Mouse (Mus musculus) neutrophil, adult 83 days (primary cell): ENCODE measurements around the gene Atxn2. TPM values are rescaled to one million over a fixed set of nuclear protein-coding genes. Genes with fewer than 3 reads are reported as not detected.

Experiments used
- total RNA-seq, 2 experiments: library from RNA; stranded (reverse); gene quantifications; one replicate each; pipeline ENCODE4 v1.2.4; 2023

Atxn2 gene
- 10 to 100 TPM; 52.4 to 63.9 TPM for total RNA-seq

GRCm38 (mm10) chr5:121711174-121711927 is at the start of gene Atxn2:
Gene Atxn2 (plus strand): TSS chr5:121711337.

GRCm38 (mm10) chr5:121837441-121838340 is 126.6 kb downstream of the Atxn2 start, which contains the start of gene Sh2b3:
Gene Sh2b3 (minus strand): TSS chr5:121837646.

GRCm38 (mm10) chr5:121848743-121849142 is 137.6 kb downstream of the Atxn2 start, which contains the start of gene Pheta1:
Gene Pheta1 (plus strand): TSS chr5:121848984.

Other genes with a start within 250 kb of the Atxn2 start
- gene Adam1b, start 207.9 kb upstream of the Atxn2 start, total RNA-seq: not detected
- gene Adam1a, start 165.9 kb upstream of the Atxn2 start, total RNA-seq: 1 to 10 TPM; 3.3 to 4.0 TPM
- not detected for gene Gm42878, start 165.9 kb upstream of the Atxn2 start, total RNA-seq
- gene Mapkapk5, start 165.4 kb upstream of the Atxn2 start, total RNA-seq: 10 to 100 TPM; 56.8 to 62.6 TPM
- gene Aldh2, start 117.5 kb upstream of the Atxn2 start, total RNA-seq: 100 to 1,000 TPM; 890 to 908 TPM
- gene Acad12, start 92.4 kb upstream of the Atxn2 start, total RNA-seq: 1 to 10 TPM; 4.4 to 4.8 TPM
- 1 to 10 TPM; 4.3 to 6.2 TPM for gene Acad10, start 50.8 kb upstream of the Atxn2 start, total RNA-seq
- gene Brap, start 50.8 kb upstream of the Atxn2 start, total RNA-seq: 10 to 100 TPM; 52.0 to 57.9 TPM
- gene Sh2b3, start 126.3 kb downstream of the Atxn2 start, total RNA-seq: 10 to 100 TPM; 68.3 to 80.4 TPM
- gene Pheta1, start 137.6 kb downstream of the Atxn2 start, total RNA-seq: 1 to 10 TPM; 1.7 to 2.4 TPM